Mouse (Mus musculus) adrenal gland, adult 2 months (tissue): ENCODE measurements at regions not wholly inside any gene's neighbourhood (a gene's known extent, or its start where the extent isn't known, plus 50 kb on each side); places are given as distances from the start of the nearest gene placed in this dataset.
"Not testable (repeated sequence)": the region's sequence is repeated elsewhere in the genome, so short reads cannot be mapped to it uniquely, and the experiment has no call there.

ENCODE experiments used
- DNase-seq: peaks from one replicate; pipeline ENCODE4 v3.0.0; 2021

- DNase-seq, result no peak
Observed at GRCm38 (mm10) chr1:177501288-177501687, 59.1 kb downstream of the Zbtb18 start.

GRCm38 (mm10) chr1:177503946-177504345, 61.8 kb downstream of the Zbtb18 start:
- no peak for DNase-seq

GRCm38 (mm10) chr1:177504743-177505142, 62.6 kb downstream of the Zbtb18 start:
- no peak for DNase-seq

GRCm38 (mm10) chr1:177507398-177507797, 65.2 kb downstream of the Zbtb18 start:
- DNase-seq, result not testable (repeated sequence)

GRCm38 (mm10) chr1:177509786-177510185, 67.6 kb downstream of the Zbtb18 start:
- DNase-seq, result no peak

- DNase-seq, result no peak
Observed at GRCm38 (mm10) chr1:177512116-177512515, 70.0 kb downstream of the Zbtb18 start.

GRCm38 (mm10) chr1:177517934-177518610, 75.9 kb downstream of the Zbtb18 start:
- no peak for DNase-seq

- DNase-seq, result no peak
Observed at GRCm38 (mm10) chr1:177518897-177519513, 76.9 kb downstream of the Zbtb18 start.

- no peak for DNase-seq
Observed at GRCm38 (mm10) chr1:177521110-177521509, 79.0 kb downstream of the Zbtb18 start.

GRCm38 (mm10) chr1:177525141-177525540, 83.0 kb downstream of the Zbtb18 start:
- DNase-seq, result no peak

- DNase-seq, result no peak
Observed at GRCm38 (mm10) chr1:177531791-177532190, 89.6 kb downstream of the Zbtb18 start.

GRCm38 (mm10) chr1:177532656-177533055, 90.5 kb downstream of the Zbtb18 start:
- DNase-seq, result no peak

GRCm38 (mm10) chr1:177533332-177533731, 91.2 kb downstream of the Zbtb18 start:
- no peak for DNase-seq

GRCm38 (mm10) chr1:177545031-177545735, 103.0 kb downstream of the Zbtb18 start:
- no peak for DNase-seq

- no peak for DNase-seq
Observed at GRCm38 (mm10) chr1:177547716-177548115, 105.6 kb downstream of the Zbtb18 start.

- peak; percentile 25 for DNase-seq
Observed at GRCm38 (mm10) chr1:177555471-177556291, 113.5 kb downstream of the Zbtb18 start.

GRCm38 (mm10) chr1:177557432-177557831, 115.3 kb downstream of the Zbtb18 start:
- DNase-seq, result no peak

- DNase-seq, result no peak
Observed at GRCm38 (mm10) chr1:177557856-177558255, 115.7 kb downstream of the Zbtb18 start.

GRCm38 (mm10) chr1:177561716-177562588, 119.8 kb downstream of the Zbtb18 start:
- DNase-seq, result no peak

GRCm38 (mm10) chr1:177562589-177562912, 120.4 kb downstream of the Zbtb18 start:
- DNase-seq, result no peak

GRCm38 (mm10) chr1:177565678-177566077, 123.5 kb downstream of the Zbtb18 start:
- DNase-seq, result no peak
